9 mouse cellular contexts compared by ENCODE assay signal in the genomic region with DNA sequence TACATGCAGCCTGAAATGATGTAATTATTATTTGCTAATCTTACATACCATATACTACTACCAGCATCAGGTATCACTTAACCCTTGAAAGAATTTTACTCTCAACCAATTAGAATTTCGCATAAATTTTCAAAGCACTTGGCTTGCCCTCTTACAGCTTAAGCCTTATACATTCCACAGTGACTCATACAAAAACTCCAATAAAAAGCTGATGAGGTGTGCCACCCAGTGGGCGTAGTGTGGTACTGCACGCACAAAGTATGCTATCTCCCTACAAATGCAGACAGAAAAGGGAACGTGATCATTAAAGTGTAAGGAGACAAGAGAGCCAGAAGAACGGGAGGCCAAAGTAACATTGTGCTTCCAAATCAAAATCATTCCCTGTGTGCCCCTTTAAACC. TPM values are rescaled to one million over a fixed set of nuclear protein-coding genes. Genes with fewer than 3 reads are reported as not detected.
A peak's percentile ranks its signal among the peaks of the same experiment; 100 is the strongest.
DNase-seq lines count a peak whose midpoint lies in the region; ATAC-seq and TF ChIP-seq lines count a peak whose summit lies in the region.
"Had no signal": no experiment of that assay in that cellular context is flagged by ENCODE, and none has a peak within 500 bp of the region (broad histone marks: within the 10 kb centered on the region; RNA-seq: fewer than 3 reads in every experiment).

No protein-coding gene starts in this region.

- no peak overlapping the region for H3K27ac ChIP-seq in heart, postnatal 0 days (ENCODE audit: low read depth)
- H3K27ac ChIP-seq in heart, embryonic 10.5 days = no peak overlapping the region

- 22% methylated on average over 5 of the region's 5 CpGs for WGBS in heart, postnatal 0 days
- WGBS in heart, embryonic 10.5 days = 16% methylated on average over 5 of the region's 5 CpGs

- TF ChIP-seq EP300 in heart, postnatal 0 days (IDR thresholded peaks at IDR 0.05; ENCODE audit: low read depth) = no peak

- no peak for ATAC-seq in heart, postnatal 0 days (ENCODE audit: insufficient read depth, low read depth)
- peak; percentile 64; the same call in 1 of the 2 replicates for ATAC-seq in frontal cortex, adult (ENCODE audit: low TSS enrichment)

- H3K4me3 ChIP-seq in heart, postnatal 0 days (ENCODE audit: low read depth, low read length) = no peak overlapping the region
- H3K4me3 ChIP-seq in heart, embryonic 10.5 days = no peak overlapping the region

- no peaks in the 10 kb centered on the region for H3K4me1 ChIP-seq in heart, postnatal 0 days (ENCODE audit: control insufficient read depth, insufficient read depth)
- no peaks in the 10 kb centered on the region for H3K4me1 ChIP-seq in heart, embryonic 10.5 days

- H3K9me3 ChIP-seq in heart, postnatal 0 days (replicated peaks; ENCODE audit: control insufficient read depth, low read length) = no peaks in the 10 kb centered on the region
- no peaks in the 10 kb centered on the region for H3K9me3 ChIP-seq in heart, embryonic 10.5 days

- H3K36me3 ChIP-seq in heart, postnatal 0 days (replicated peaks; ENCODE audit: control insufficient read depth, insufficient read depth, low read length) = no peaks in the 10 kb centered on the region
- H3K36me3 ChIP-seq in heart, embryonic 10.5 days = no peaks in the 10 kb centered on the region

- H3K4me2 ChIP-seq in heart, postnatal 0 days (ENCODE audit: low read depth, low read length) = no peak overlapping the region

- H3K27me3 ChIP-seq in heart, postnatal 0 days (ENCODE audit: control insufficient read depth, insufficient read depth, low read length) = no peaks in the 10 kb centered on the region
- no peaks in the 10 kb centered on the region for H3K27me3 ChIP-seq in heart, embryonic 10.5 days (ENCODE audit: insufficient read depth, poor library complexity, severe bottlenecking)

- peak; percentile 36 for DNase-seq in heart, postnatal 0 days (ENCODE audit: low spot score)
- no peak for DNase-seq in heart, embryonic 10.5 days (ENCODE audit: low spot score)
- peak; percentile 56 for DNase-seq in MEL-GATA-1-ER (ENCODE audit: extremely low read depth, low read depth)
- DNase-seq in cerebellum, adult 8-10 months = peak; percentile 39
- peak; percentile 6 to 25 for DNase-seq in layer of hippocampus, adult 8-10 months (ENCODE audit: low spot score in 2 of 2)
- DNase-seq in lung, adult 18-20 months = peak; percentile 38 to 41
- DNase-seq in right cerebral cortex, postnatal 4 days = peak; percentile 45

- H3K9ac ChIP-seq in heart, postnatal 0 days (replicated peaks; ENCODE audit: low read depth, low read length) = no peak overlapping the region

- TF ChIP-seq CTCF in heart, postnatal 0 days (IDR thresholded peaks at IDR 0.05; ENCODE audit: low read depth) = peak; percentile 75

RNA-seq across cellular contexts. Expression of a gene that starts 31.8 kb away (rescaled TPM):
- total RNA-seq in heart, postnatal 0 days (2014; rRNA removed; ENCODE audit: low replicate concordance) = not detected in 2 replicates
- 0.05 TPM in 1 of 2 replicates, not detected in the other for polyA plus RNA-seq in heart, postnatal 0 days (2015; fragmentation: Nextera tagmentation; extraction: Ambion mirVana)
- polyA plus RNA-seq in heart, embryonic 10.5 days (2016; fragmentation: Nextera tagmentation; extraction: Ambion mirVana) = 0.30 TPM in 1 of 2 replicates, not detected in the other
- total RNA-seq in layer of hippocampus, adult 8-10 months (2022) = 1 to 10 TPM in 1 of 4 experiments, under 1 TPM in 3; 0.58 to 1.2 (median 0.86) TPM

RNA-seq across cellular contexts. Expression of a gene that starts 39.0 kb away (rescaled TPM):
- total RNA-seq in heart, postnatal 0 days (2014; rRNA removed; ENCODE audit: low replicate concordance) = 6.1 and 15.8 TPM in 2 replicates
- 4.9 and 5.6 TPM in 2 replicates for polyA plus RNA-seq in heart, postnatal 0 days (2015; fragmentation: Nextera tagmentation; extraction: Ambion mirVana)
- 10.1 and 12.6 TPM in 2 replicates for polyA plus RNA-seq in heart, embryonic 10.5 days (2016; fragmentation: Nextera tagmentation; extraction: Ambion mirVana)
- 1 to 10 TPM; 4.2 to 7.5 (median 5.2) TPM for total RNA-seq in layer of hippocampus, adult 8-10 months (2022)

RNA-seq across cellular contexts. Expression of a gene that starts 50.3 kb away (rescaled TPM):
- total RNA-seq in heart, postnatal 0 days (2014; rRNA removed; ENCODE audit: low replicate concordance) = not detected in 2 replicates
- polyA plus RNA-seq in heart, postnatal 0 days (2015; fragmentation: Nextera tagmentation; extraction: Ambion mirVana) = not detected in 2 replicates
- polyA plus RNA-seq in heart, embryonic 10.5 days (2016; fragmentation: Nextera tagmentation; extraction: Ambion mirVana) = not detected in 2 replicates
- total RNA-seq in layer of hippocampus, adult 8-10 months (2022) = not detected
- polyA plus RNA-seq: lung, embryonic 16.5 days had no signal
